Mouse (Mus musculus) kidney, postnatal 36 days (tissue): ENCODE measurements around the gene Hoxb8.

Experiments
- DNase-seq, 2 experiments: peaks; one replicate each; pipeline ENCODE4 v3.0.0; 2021 to 2022; ENCODE audit warnings: mixed read lengths in 2 of 2

Gene Hoxb8

DNA sequence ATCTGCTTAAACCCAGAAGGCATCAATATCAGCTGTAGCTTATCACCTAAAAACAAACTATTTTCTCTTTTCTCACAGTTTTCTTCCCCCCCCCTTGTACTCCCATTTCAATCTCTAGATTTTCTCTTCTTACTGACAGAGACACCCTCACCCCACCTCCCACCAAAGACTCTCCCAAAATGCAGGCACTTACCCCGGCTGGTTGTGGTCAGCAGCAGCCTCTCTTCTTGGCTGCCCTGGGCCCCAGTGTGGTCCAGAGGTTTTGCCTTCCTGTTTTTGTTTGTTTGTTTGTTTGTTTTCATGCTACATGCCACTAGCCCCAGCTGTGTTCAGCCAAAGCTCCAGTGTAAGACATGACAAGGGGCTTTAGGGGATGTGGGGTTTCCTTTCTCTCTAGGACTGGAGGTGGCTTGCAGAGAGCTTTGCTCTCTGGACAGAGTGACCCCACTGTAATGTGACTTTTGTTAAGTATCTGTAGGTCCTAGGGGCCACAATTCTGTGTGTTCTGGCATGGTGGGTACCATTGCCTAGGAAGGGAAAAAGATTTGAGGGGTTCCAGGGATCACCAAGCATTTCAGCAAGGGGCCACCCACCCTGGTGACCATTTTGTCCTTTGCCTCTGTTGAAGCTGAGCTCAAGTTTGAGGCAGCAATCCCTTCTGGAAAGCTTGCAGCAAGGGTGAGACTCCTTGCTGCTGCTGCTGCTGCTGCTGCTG lies 13.5 kb upstream of the Hoxb8 start:
- peak in 1 of 2 experiments; percentile 2 for DNase-seq

DNA sequence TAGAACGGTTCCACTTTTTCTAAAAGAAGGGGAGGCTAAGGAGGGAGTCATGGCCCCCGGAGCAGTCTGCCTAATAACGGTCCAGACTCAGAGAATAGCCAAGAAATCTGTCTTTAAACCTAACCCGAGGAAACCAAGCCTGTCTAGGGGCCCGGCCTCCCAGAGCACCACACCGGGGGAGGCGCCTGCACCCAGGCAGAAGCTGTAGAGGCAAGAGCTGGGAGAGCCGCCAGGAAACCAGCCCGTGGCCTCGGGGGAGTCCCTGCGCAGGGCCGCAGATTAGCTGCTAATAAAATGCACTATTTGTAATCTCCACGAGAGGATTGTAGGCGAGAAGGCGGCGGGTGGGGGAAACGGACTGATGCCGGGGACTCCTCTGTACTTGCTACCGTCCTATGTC lies 11.8 kb upstream of the Hoxb8 start:
- peak; percentile 85 to 88 for DNase-seq

DNA sequence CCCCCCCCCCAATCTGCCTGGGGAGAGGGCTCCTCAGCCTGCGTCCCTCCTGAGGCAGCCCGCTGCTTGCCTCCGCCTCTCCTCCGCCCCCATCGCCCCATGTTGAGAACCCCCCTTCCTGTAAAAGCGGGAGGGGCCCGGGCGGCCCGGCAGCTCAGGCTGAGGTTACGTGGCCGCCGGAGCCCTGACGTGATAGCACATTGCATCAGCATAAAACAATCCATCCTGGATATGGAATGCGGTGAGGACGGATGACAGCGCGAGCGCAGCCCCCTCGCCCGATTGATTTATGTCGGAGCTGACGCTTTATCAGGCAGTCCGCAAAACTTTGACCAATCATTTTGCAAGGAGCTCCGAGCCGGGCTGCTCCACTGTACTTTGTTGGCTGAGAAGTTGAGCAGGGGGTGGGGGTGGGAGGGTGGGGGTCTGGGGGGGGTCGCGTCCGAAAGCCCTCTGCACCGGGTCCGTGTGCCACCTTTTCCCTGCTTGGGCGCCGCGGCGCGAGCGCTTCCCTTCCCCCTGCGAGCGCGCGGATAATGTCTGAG lies 10.6 kb upstream of the Hoxb8 start, which contains the start of gene Hoxb9:
Hoxb9 (plus strand) TSS at position 462 of the 545 bp plus-strand sequence.
- DNase-seq = peak in 1 of 2 experiments; percentile 78

DNA sequence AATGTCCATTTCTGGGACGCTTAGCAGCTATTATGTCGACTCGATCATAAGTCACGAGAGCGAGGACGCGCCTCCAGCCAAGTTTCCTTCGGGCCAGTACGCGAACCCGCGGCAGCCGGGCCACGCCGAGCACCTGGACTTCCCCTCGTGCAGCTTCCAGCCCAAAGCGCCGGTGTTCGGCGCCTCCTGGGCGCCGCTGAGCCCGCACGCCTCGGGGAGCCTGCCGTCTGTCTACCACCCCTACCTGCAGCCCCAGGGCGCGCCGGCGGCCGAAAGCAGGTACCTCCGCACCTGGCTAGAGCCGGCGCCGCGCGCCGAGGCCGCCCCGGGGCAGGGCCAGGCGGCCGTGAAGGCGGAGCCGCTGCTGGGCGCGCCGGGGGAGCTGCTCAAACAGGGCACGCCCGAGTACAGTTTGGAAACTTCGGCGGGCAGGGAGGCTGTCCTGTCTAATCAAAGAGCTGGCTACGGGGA lies 10.1 kb upstream of the Hoxb8 start:
- peak; percentile 77 to 87 for DNase-seq

DNA sequence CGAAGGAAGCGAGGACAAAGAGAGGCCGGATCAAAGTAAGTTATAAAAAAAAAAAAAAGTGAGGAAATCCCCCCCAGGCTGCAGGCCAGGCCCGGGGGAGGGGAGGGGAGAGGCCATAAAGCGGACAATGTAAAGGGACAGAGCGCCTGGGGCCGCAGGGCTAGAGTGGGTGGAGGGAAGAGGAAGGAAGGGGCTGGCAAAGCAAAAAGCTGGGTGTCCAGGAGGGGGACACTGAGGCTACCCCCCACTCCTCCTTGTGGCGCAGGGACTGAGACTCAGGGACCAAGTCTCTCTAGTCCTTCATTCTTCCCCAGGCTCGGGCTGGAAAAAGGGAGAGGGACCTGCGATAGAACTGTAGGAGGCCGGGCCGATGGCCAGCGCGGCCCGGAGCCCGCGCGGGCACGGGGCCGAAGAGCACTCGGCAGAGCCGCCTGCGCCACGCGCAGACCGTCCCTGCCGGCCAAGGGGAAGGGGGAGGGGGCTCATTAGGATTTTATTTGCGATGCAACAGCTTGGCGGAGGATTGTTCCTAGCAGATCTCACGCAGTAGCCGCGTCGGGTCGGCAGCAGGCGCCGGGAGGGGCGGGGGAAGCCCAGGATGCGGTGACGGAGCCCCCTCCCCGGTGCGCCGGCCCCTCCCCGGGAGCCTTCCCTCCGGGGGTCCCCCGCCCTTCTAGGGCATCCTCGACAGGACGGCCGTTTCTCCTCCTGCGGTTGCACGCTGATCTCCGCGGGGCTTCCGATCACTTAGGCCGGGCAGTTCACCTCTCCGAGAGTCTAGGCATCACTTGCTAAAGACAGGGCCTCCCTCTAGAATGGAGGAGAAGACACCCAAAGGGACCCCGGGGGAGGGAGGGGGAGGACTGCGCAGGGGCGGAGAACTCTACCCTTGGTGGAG lies 9.4 kb upstream of the Hoxb8 start:
- DNase-seq = peak in 1 of 2 experiments; percentile 73

DNA sequence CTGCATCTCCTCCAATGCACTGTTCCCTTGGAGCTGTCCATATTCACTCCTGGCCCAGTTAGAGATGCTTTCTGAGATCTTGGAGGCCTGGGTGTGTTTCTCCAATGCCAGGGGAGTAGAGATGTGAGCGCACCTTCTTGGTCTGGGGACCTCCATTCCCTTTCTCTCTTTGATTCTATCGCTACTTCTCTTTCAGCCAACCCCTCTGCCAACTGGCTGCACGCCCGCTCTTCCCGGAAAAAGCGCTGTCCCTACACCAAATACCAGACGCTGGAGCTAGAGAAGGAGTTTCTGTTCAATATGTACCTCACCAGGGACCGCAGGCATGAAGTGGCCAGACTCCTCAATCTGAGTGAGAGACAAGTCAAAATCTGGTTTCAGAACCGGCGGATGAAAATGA lies 7.3 kb upstream of the Hoxb8 start:
- DNase-seq = no peak

DNA sequence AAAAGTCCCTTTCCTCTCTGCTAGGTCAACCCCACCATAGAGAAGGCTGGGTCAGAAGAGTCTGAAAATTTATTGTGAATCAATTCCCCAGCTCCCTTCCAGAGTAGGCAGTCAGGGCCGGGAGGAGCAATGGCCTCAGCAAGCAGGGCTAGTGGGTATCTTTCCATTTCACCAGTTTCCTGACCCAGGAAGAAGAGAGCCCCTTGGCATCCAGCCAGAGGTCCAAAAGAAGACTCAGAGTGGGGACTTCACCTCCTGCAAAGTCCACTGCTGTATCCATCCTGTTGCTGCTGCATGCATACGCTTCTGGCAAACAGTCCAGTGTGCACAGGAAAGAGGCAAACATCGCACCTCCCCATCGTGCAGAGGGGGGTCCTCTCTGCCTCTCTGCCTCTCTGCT lies 5.8 kb upstream of the Hoxb8 start:
- peak in 1 of 2 experiments; percentile 78 for DNase-seq

DNA sequence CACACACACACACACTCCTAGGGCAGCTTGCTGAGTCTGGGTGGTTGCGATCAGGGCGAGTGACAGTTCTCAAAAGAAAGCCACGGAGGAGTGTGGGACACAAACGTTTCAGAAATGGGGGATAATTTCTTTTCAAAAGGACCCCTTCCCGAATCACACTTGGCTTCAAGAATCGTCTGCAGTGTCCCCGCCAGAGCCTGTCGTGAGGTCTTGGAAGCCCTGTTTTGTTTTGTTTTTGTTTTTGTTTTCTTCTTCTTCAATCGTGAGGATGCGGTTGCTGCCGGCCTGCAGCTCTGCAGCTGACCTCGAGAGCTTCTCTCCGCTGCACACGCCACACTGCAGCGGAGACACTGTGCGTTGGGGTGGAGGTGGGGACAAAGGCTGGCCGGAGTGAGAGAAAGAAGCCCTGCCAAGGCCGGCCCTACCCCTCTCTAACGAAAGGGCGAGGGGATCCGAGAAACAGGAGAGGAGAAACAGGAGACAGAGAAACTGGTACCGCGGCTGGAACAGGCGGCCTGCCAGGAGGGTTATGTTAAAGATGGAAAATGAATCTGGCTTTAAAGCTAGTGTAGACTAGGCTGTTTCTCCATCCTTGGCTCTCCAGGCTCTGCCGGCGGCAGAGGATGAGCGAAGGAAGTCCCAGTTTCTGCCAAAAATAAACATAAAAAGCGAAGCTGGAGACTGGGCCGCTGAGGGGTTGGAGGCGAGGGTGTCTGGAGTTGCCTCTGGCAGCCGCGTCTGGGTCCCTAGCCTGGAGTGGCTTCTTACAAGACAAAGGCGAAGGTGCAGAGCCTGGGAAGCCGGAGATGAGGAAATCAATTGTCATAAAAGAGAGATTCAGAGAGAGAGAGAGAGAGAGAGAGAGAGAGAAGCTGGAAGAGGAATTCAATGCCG lies 4.3 kb upstream of the Hoxb8 start:
- peak in 1 of 2 experiments; percentile 55 for DNase-seq

DNA sequence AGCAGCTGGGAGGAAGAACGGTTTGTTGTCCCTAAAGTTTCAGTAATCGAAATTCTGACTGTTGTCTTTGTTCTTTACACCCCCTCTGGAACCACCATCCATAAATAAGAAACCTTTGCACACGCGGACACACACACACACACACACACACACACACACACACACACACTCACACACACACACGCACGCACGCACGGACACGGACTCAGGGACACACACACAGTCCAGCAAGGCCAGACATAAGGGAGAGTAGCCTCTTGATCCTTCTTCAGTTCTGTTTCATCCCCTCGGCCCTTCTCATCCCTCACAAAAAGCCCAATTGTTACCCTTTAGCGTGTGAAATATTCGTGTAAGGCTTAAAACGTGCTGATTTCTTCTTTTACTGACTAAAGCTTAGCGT lies 3.4 kb upstream of the Hoxb8 start:
- peak in 1 of 2 experiments; percentile 38 for DNase-seq

DNA sequence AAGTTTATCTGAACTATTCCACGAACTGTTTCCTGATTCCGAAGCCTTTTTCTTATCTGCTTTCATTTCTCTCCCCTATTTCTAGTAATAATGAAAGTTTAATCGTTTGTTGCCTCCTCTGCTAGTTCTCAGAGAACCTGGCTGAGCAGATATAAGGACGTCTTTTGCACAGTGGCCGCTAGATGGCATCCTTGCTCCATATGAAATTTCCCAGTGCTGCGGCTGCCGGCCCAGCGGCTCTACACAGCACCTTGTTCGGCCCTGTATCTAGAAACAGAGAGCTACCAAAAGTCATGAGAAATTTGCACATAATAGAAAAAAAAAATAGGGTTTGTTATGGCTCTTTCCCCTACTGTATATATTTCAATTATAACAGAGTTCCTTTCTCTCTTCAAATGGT lies 2.9 kb upstream of the Hoxb8 start:
- peak; percentile 92 to 94 for DNase-seq

DNA sequence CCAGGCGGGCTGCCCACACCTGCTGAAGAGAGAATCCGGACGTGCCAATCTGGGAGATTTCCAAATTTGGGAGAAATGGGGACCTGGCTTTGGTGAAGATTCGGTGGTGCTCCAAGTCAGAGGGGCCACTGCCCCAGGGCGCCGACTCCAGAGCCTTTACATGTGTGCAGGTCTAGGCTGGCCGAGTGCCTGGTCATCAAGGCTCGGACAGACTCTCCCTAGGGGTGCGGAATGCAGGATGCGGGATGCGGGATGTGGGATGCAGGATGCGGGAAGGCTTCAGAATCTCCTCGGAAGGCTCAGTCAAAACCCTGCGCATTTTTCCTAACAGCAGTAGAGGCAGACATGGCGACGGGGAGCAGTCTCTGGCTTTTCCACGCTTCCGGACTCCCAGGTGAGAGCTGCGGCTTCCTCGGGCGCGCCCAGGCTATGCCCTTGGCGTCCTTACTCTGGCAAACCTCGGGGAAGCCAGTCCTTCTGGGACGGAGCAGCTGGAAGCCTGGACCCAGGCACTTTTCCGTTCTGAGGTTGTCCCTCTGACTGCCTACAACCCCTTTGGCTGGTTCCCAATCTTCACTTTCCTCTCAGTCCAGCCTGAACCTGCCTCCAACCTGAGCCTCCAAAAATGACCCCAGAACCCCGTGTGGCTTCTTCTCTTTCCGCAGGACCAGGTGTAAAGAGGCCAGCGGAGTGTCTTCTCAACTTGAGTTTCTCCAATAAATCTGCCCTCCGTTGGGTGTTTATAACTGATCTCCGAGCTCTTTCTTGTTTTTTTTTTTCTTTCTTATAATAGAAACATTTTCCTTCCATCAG lies 2.1 kb upstream of the Hoxb8 start:
- peak in 1 of 2 experiments; percentile 70 for DNase-seq

DNA sequence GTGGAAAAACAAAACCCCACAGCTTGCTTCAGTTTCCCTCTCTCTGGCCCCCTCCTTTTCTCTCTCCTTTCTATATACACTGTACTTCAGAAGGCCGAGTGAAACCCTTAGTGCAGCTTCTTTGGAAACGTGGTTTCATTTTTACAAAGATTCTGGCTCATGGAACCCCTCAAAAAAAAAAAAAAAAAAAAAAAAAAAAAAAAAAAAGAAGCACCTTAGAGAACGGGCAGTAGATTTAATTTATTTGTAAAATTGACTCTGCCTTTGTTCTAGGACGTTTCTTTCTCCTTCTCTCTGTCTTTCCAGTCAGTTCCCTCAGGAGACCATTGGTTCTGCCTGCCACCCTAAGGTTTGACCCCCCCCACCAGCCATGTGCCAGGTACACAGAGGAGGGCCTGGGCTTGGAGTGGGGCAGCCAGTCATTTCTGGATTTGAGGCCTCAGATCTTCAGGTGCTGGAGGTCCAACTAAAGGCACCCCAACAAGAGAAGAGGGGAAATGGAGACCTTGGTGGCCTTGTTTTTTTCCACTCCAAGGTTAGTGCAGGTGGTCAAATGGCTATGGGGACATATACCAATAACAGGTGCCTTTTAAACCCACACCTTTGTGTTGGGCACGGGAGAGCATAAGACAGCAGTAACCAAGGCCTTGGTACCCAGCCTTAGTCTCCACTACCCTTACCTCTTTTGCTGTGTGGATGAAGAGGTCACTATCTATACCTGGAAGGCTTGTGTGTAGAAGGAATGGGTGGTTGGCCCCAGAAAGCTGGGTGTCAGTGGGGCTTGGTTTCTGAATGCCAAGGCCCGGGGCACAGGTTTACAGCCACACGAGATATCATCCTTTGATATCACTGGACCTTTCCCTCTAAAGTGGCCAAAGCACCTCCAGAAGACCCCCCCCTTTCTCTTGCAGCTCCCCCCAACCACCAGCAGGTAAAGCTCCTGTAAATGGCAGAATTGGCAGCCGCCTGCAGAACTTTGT lies 1.0 kb upstream of the Hoxb8 start:
- peak in 1 of 2 experiments; percentile 76 for DNase-seq

DNA sequence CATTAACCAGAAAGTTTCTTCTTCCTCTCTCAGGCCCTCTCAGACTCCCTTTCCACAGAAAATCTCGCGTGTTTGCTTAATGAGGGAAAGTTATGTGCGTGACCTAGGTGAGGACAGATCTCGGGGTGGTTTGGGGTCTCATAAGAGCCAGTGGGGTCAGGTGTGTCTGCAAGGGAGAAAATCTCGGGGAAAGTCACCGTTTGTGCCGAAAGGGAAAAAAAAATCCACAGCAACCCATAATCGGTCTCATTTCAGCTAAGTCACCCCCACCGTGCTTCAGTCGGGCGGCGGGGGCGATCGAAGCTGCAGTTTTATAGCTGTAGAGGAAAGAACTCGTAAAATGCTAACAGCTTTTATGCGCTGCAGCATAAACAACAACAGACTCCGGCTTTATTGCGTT lies 309 bp upstream of the Hoxb8 start:
- peak in 1 of 2 experiments; percentile 60 for DNase-seq

DNA sequence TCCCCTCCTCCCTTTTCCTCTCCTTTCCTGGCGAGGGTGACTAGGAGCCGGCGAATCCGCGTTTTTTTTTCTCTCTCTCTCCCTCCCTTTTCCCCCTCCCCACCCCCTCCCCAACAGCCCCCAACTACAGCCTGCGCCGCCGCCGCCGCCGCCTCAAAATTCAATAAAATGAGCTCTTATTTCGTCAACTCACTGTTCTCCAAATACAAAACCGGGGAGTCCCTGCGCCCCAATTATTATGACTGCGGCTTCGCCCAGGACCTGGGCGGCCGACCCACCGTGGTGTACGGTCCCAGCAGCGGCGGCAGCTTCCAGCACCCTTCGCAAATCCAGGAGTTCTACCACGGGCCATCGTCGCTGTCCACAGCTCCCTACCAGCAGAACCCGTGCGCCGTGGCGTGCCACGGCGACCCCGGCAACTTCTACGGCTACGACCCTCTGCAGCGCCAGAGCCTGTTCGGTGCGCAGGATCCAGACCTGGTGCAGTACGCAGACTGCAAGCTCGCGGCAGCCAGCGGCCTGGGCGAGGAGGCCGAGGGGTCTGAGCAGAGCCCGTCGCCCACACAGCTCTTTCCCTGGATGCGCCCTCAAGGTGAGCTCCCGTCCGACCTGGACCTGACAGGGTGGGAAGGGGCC lies 1.2 kb downstream of the Hoxb8 start:
- DNase-seq = peak in 1 of 2 experiments; percentile 64

DNA sequence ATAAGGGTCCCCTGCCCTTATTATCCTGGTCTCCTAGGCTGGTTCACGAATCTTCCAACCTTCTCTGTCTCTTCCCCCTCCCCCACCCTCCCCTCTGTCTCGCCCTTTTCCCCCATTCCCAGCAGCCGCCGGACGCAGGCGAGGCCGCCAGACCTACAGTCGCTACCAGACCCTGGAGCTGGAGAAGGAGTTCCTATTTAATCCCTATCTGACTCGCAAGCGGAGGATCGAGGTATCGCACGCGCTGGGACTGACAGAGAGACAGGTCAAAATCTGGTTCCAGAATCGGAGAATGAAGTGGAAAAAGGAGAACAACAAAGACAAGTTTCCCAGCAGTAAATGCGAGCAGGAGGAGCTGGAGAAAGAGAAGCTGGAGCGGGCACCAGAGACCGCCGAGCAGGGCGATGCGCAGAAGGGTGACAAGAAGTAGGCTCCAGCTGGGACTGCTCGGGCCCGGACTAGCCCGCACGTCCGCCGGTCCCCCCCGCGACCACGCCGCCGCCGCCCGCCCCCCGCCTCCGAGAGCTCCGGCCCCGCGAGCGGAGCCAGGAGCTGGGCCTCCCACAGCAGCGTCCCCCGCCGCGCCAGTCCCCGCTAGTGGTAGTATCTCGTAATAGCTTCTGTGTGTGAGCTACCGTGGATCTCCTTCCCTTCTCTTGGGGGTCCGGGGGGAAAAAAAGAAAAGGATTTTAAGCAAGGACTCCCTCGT lies 2.5 kb downstream of the Hoxb8 start:
- peak in 1 of 2 experiments; percentile 77 for DNase-seq

DNA sequence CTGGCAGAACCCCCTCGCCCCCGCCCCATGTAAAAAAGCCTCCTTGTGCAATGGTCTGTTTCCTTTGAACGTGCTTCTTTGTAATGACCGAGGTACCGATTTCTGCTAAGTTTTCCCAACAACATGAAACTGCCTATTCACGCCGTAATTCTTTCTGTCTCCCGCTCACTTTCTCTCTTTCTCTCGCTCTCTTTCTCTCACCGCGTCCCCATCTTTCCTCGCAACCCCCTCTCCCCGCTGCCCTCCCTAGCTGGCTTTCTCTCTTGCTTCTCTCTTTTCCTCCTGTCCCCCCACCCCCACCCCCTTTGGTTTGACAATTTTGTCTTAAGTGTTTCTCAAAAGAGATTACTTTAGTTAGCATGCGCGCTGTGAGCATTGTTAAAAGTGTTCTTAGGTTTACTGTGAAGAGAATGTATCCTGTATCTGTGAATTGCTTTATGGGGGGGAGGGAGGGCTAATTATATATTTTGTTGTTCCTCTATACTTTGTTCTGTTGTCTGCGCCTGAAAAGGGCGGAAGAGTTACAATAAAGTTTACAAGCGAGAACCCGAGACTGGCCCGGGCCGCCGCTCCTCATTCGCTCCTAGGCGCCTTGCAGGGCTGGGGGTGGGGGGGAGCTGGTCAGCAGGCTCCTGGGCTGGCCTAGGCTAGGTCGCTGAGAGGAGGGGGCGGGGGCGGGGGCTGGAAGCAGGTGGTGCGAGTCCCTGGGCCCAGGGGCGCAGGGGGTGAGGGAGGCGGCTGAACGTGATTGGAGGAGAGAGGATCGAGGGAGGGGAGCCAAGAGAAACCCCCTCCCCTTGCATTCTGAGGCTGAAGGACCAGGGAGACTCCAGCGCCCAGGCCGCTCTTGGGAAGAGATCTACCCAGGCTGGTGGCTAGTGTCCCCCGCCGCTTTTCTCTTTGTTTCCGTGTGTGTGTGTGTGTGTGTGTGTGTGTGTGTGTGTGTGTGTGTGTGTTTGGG lies 3.3 kb downstream of the Hoxb8 start:
- peak; percentile 85 to 86 for DNase-seq
